Comparison of ENCODE assay signal across 8 mouse cellular contexts in genomic region chr17:74338937-74339804, GRCm38 (mm10). TPM values are rescaled to one million over a fixed set of nuclear protein-coding genes. Genes with fewer than 3 reads are reported as not detected.
DNase-seq lines count a peak whose midpoint lies in the region; ATAC-seq and TF ChIP-seq lines count a peak whose summit lies in the region.

Spast (plus strand) TSS chr17:74338987.

- peaks cover 6% of the 10 kb centered on the region for H3K36me3 ChIP-seq in embryonic facial prominence, embryonic 13.5 days
- peaks cover 5% of the 10 kb centered on the region for H3K36me3 ChIP-seq in heart, adult 2 months (ENCODE audit: control insufficient read depth, insufficient read depth, low read length)
- H3K36me3 ChIP-seq in kidney, adult 2 months (ENCODE audit: control insufficient read depth, insufficient read depth, low read length): no peaks in the 10 kb centered on the region
- no peaks in the 10 kb centered on the region for H3K36me3 ChIP-seq in midbrain, postnatal 0 days (ENCODE audit: insufficient read depth, low read length)
- H3K36me3 ChIP-seq in spleen, adult 2 months (ENCODE audit: control insufficient read depth, insufficient read depth, low read length): no peaks in the 10 kb centered on the region

- H3K9ac ChIP-seq in embryonic facial prominence, embryonic 13.5 days: peak within 1 kb of the TSS; percentile 96
- H3K9ac ChIP-seq in heart, adult 2 months (ENCODE audit: low read depth, low read length): peak within 1 kb of the TSS; percentile 97
- peak within 1 kb of the TSS; percentile 98 for H3K9ac ChIP-seq in midbrain, postnatal 0 days (replicated peaks; ENCODE audit: low read length, poor library complexity, severe bottlenecking)

- no peaks in the 10 kb centered on the region for H3K27me3 ChIP-seq in embryonic facial prominence, embryonic 13.5 days
- no peaks in the 10 kb centered on the region for H3K27me3 ChIP-seq in heart, adult 2 months (ENCODE audit: control insufficient read depth, insufficient read depth, low read length)
- no peaks in the 10 kb centered on the region for H3K27me3 ChIP-seq in kidney, adult 2 months (replicated peaks; ENCODE audit: control insufficient read depth, insufficient read depth, low read length)
- no peaks in the 10 kb centered on the region for H3K27me3 ChIP-seq in midbrain, postnatal 0 days (ENCODE audit: insufficient read depth, low read length)
- H3K27me3 ChIP-seq in spleen, adult 2 months (ENCODE audit: control insufficient read depth, insufficient read depth, low read length): no peaks in the 10 kb centered on the region

- under 1% methylated on average over 46 of the region's 90 CpGs for WGBS in embryonic facial prominence, embryonic 13.5 days
- 1% methylated on average over 84 of the region's 90 CpGs for WGBS in heart, adult 2 months
- under 1% methylated on average over 85 of the region's 90 CpGs for WGBS in kidney, adult 2 months
- 1% methylated on average over 39 of the region's 90 CpGs for WGBS in midbrain, postnatal 0 days
- under 1% methylated on average over 78 of the region's 90 CpGs for WGBS in spleen, adult 2 months

- intact Hi-C loops in heart, adult 2 months (cut with DNase I): loop anchor here (1.0 to 2.0 kb wide), 3 partner anchors 23 to 56 kb away; partner anchors contain the start of genes Memo1 and Slc30a6

- H3K27ac ChIP-seq in embryonic facial prominence, embryonic 13.5 days: peak within 1 kb of the TSS; percentile 96
- H3K27ac ChIP-seq in heart, adult 2 months: peak within 1 kb of the TSS; percentile 87
- peak within 1 kb of the TSS; percentile 58 for H3K27ac ChIP-seq in kidney, adult 2 months (ENCODE audit: insufficient read depth, low read depth, low read length)
- peak within 1 kb of the TSS; percentile 98 for H3K27ac ChIP-seq in midbrain, postnatal 0 days (ENCODE audit: low read depth, low read length)
- H3K27ac ChIP-seq in spleen, adult 2 months (ENCODE audit: insufficient read depth, low read length): peak within 1 kb of the TSS; percentile 86

- peak within 1 kb of the TSS; percentile 78 for H3K4me2 ChIP-seq in embryonic facial prominence, embryonic 13.5 days
- H3K4me2 ChIP-seq in midbrain, postnatal 0 days (ENCODE audit: low read depth, low read length, poor library complexity, severe bottlenecking): peak within 1 kb of the TSS; percentile 75

- H3K4me1 ChIP-seq in embryonic facial prominence, embryonic 13.5 days: peaks cover 32% of the 10 kb centered on the region
- peaks cover 8% of the 10 kb centered on the region for H3K4me1 ChIP-seq in heart, adult 2 months (ENCODE audit: control insufficient read depth, insufficient read depth, low read length)
- peaks cover 6% of the 10 kb centered on the region; the same call in 1 of the 2 replicates for H3K4me1 ChIP-seq in kidney, adult 2 months (ENCODE audit: control insufficient read depth, insufficient read depth, low read length)
- H3K4me1 ChIP-seq in midbrain, postnatal 0 days (ENCODE audit: insufficient read depth, low read length): peaks cover 10% of the 10 kb centered on the region
- peaks cover 7% of the 10 kb centered on the region for H3K4me1 ChIP-seq in spleen, adult 2 months (ENCODE audit: control insufficient read depth, insufficient read depth, insufficient read length)

- no peak for TF ChIP-seq CTCF in heart, adult 2 months (IDR thresholded peaks at IDR 0.05)
- no peak for TF ChIP-seq CTCF in kidney, adult 2 months (conservative IDR thresholded peaks at IDR 0.05; ENCODE audit: insufficient read depth, insufficient read length, low read depth, low read length)
- no peak for TF ChIP-seq CTCF in midbrain, postnatal 0 days (IDR thresholded peaks at IDR 0.05)
- no peak for TF ChIP-seq CTCF in spleen, adult 2 months (IDR thresholded peaks at IDR 0.05; ENCODE audit: extremely low read depth, insufficient read depth, insufficient read length, insufficient replicate concordance)

- peak; percentile 85 for DNase-seq in 3134 (ENCODE audit: extremely low read depth, insufficient read length, low spot score)
- peak; percentile 68 for DNase-seq in adrenal gland, adult 8-10 months
- DNase-seq in heart, adult 2 months: peak; percentile 87 to 90
- peak; percentile 84 for DNase-seq in kidney, adult 2 months
- peak; percentile 83 for DNase-seq in liver
- peak; percentile 54 for DNase-seq in midbrain, postnatal 0 days (ENCODE audit: low spot score)
- DNase-seq in spleen, adult 2 months (ENCODE audit: low read depth in 1 of 2, low spot score in 2 of 2): peak in 1 of 2 experiments; percentile 78

- peak within 1 kb of the TSS; percentile 97 for H3K4me3 ChIP-seq in embryonic facial prominence, embryonic 13.5 days
- peak within 1 kb of the TSS; percentile 61 for H3K4me3 ChIP-seq in heart, adult 2 months
- H3K4me3 ChIP-seq in kidney, adult 2 months (ENCODE audit: insufficient read depth, low read depth, low read length): peak within 1 kb of the TSS; percentile 74
- H3K4me3 ChIP-seq in midbrain, postnatal 0 days (ENCODE audit: low read depth, low read length): peak within 1 kb of the TSS; percentile 97
- H3K4me3 ChIP-seq in spleen, adult 2 months (ENCODE audit: extremely low read depth, insufficient read depth, insufficient read length): peak within 1 kb of the TSS; percentile 95

- peak; percentile 76 for ATAC-seq in embryonic facial prominence, embryonic 13.5 days (ENCODE audit: insufficient number of reproducible peaks, insufficient read depth, low FRiP score, low TSS enrichment, low read depth)
- ATAC-seq in midbrain, postnatal 0 days (ENCODE audit: low FRiP score): peak; percentile 79

- no peak for TF ChIP-seq EP300 in heart, adult 2 months (IDR thresholded peaks at IDR 0.05; ENCODE audit: insufficient read depth, low read depth, low read length)

- no peaks in the 10 kb centered on the region for H3K9me3 ChIP-seq in embryonic facial prominence, embryonic 13.5 days
- no peaks in the 10 kb centered on the region for H3K9me3 ChIP-seq in midbrain, postnatal 0 days (ENCODE audit: low read length)

- peaks cover 5% of the 10 kb centered on the region for H3K79me2 ChIP-seq in heart, adult 2 months (replicated peaks; ENCODE audit: control insufficient read depth, insufficient read depth, low read length)

- TF ChIP-seq POLR2A in heart, adult 2 months (IDR thresholded peaks at IDR 0.05; ENCODE audit: insufficient read depth, low read depth, low read length): peak; percentile 44; the same call in 1 of the 2 replicates
- TF ChIP-seq POLR2A in kidney, adult 2 months (IDR thresholded peaks at IDR 0.05; ENCODE audit: low read depth, low read length): no peak
- TF ChIP-seq POLR2A in spleen, adult 2 months (IDR thresholded peaks at IDR 0.05; ENCODE audit: low read depth, low read length): no peak

RNA-seq across cellular contexts. Expression of gene Spast, which starts in this region (rescaled TPM):
- 10 to 100 TPM; 24.4 to 32.9 (median 26.3) TPM for total RNA-seq in adrenal gland, adult 8-10 months (2022)
- 15.6 and 20.3 TPM in 2 replicates for polyA plus RNA-seq in embryonic facial prominence, embryonic 13.5 days (2015; fragmentation: Nextera tagmentation; extraction: Ambion mirVana)
- 10 to 100 TPM; 29.2 to 33.5 TPM for total RNA-seq in heart, adult 2 months (2021)
- polyA plus RNA-seq in heart, adult 2 months (2012; rRNA removed): 4.2 and 8.3 TPM in 2 replicates
- polyA plus RNA-seq in kidney, adult 2 months (2012; rRNA removed): 3.5 and 4.2 TPM in 2 replicates
- total RNA-seq in midbrain, postnatal 0 days (2014; rRNA removed): 121 and 158 TPM in 2 replicates
- polyA plus RNA-seq in midbrain, postnatal 0 days (2015; fragmentation: Nextera tagmentation; extraction: Ambion mirVana): 22.9 and 27.4 TPM in 2 replicates
- polyA plus RNA-seq in spleen, adult 2 months (2012; rRNA removed): 3.0 and 4.7 TPM in 2 replicates
